Comparison of ENCODE assay signal across 8 mouse cellular contexts in the genomic region with DNA sequence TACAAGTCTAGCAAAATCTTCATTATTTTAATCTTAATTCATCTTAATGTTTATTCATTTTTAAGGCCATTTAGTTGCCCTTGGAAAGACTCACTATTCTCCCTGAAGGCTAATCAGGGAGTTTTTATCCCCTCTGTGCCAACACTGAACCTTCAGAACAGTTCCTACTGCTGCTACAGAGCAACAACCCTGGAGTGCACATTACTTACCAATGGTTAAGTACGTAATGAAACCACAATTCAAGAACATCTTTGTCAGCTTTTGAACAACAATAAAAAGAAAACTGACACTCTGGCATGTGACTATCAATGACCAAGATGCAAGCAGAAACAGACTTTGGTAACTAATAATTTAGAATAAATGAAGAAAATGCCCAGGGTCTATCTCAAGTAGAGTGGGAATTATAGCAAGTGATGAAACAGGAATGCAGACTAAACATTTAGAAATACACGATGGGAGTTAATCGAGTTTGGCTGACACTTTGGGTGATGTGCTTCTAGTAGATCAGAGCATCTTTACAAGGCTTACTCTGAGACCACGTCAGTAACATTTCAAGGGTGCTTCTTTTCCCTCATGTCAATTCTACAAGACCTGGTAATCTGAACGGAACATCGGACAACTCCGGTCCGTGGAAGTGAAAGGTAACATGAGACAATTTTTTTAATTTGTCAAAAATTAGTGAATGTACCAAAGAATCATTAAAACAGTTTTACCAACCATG. TPM values are rescaled to one million over a fixed set of nuclear protein-coding genes. Genes with fewer than 3 reads are reported as not detected.
A peak's percentile ranks its signal among the peaks of the same experiment; 100 is the strongest.
DNase-seq lines count a peak whose midpoint lies in the region; ATAC-seq and TF ChIP-seq lines count a peak whose summit lies in the region.

No protein-coding gene starts in this region.

- H3K27ac ChIP-seq in cerebellum, adult 2 months (ENCODE audit: insufficient read depth, low read length): no peak overlapping the region
- H3K27ac ChIP-seq in forebrain, embryonic 14.5 days (ENCODE audit: low read depth, low read length): no peak overlapping the region
- H3K27ac ChIP-seq in liver, embryonic 13.5 days: no peak overlapping the region; the same call in 1 of the 2 replicates

- no peaks in the 10 kb centered on the region for H3K27me3 ChIP-seq in cerebellum, adult 2 months (ENCODE audit: control insufficient read depth, insufficient read depth, low read length)
- H3K27me3 ChIP-seq in forebrain, embryonic 14.5 days (replicated peaks; ENCODE audit: control insufficient read depth, insufficient read depth, low read length): no peaks in the 10 kb centered on the region
- no peaks in the 10 kb centered on the region for H3K27me3 ChIP-seq in liver, embryonic 13.5 days

- peak overlapping the region; percentile 70 for H3K4me2 ChIP-seq in forebrain, embryonic 14.5 days (ENCODE audit: low read length)
- H3K4me2 ChIP-seq in liver, embryonic 13.5 days: peak overlapping the region; percentile 91

- WGBS in cerebellum, adult 2 months: under 1% methylated on average over 8 of the region's 8 CpGs
- WGBS in forebrain, embryonic 14.5 days: 28% methylated on average over 8 of the region's 8 CpGs
- 37% methylated on average over 8 of the region's 8 CpGs for WGBS in liver, embryonic 13.5 days (ENCODE audit: insufficient replicate concordance)

- H3K4me3 ChIP-seq in cerebellum, adult 2 months (replicated peaks; ENCODE audit: insufficient read depth, low read depth, low read length): peak overlapping the region; percentile 100
- H3K4me3 ChIP-seq in forebrain, embryonic 14.5 days (ENCODE audit: low read depth, low read length): peak overlapping the region; percentile 99
- peak overlapping the region; percentile 98 for H3K4me3 ChIP-seq in liver, embryonic 13.5 days (replicated peaks)

- H3K4me1 ChIP-seq in cerebellum, adult 2 months (ENCODE audit: control insufficient read depth, insufficient read depth, low read length): no peaks in the 10 kb centered on the region; the same call in 1 of the 2 replicates
- H3K4me1 ChIP-seq in forebrain, embryonic 14.5 days (ENCODE audit: control insufficient read depth, insufficient read depth, low read length): peaks cover 6% of the 10 kb centered on the region; the same call in 1 of the 2 replicates
- H3K4me1 ChIP-seq in liver, embryonic 13.5 days (replicated peaks): peaks cover 49% of the 10 kb centered on the region

- no peak for TF ChIP-seq POLR2A in cerebellum, adult 2 months (IDR thresholded peaks at IDR 0.05; ENCODE audit: borderline replicate concordance, insufficient read depth, low read length)

- no peak for DNase-seq in cerebellum, adult 2 months
- no peak for DNase-seq in cerebellum, adult 18-20 months
- DNase-seq in 3T3-L1 (ENCODE audit: low read depth, low spot score): peak; percentile 35
- peak; percentile 13 for DNase-seq in forebrain, embryonic 14.5 days (ENCODE audit: low spot score)
- no peak for DNase-seq in liver, embryonic 13.5 days
- no peak for DNase-seq in retina, embryonic 14.5 days (ENCODE audit: low spot score)
- no peak for DNase-seq in spleen, postnatal 14 days (ENCODE audit: low spot score in 2 of 2)
- no peak for DNase-seq in adrenal gland, postnatal 14 days

- H3K9me3 ChIP-seq in forebrain, embryonic 14.5 days (replicated peaks; ENCODE audit: control insufficient read depth, low read length): no peaks in the 10 kb centered on the region
- no peaks in the 10 kb centered on the region for H3K9me3 ChIP-seq in liver, embryonic 13.5 days (replicated peaks)

- TF ChIP-seq CTCF in cerebellum, adult 2 months (IDR thresholded peaks at IDR 0.05; ENCODE audit: borderline replicate concordance, insufficient read depth, low read depth, low read length): no peak

- peak overlapping the region; percentile 99 for H3K9ac ChIP-seq in forebrain, embryonic 14.5 days (ENCODE audit: low read length)
- peak overlapping the region; percentile 99 for H3K9ac ChIP-seq in liver, embryonic 13.5 days

- ATAC-seq in forebrain, embryonic 14.5 days: no peak
- no peak for ATAC-seq in liver, embryonic 13.5 days (ENCODE audit: low read depth)

- H3K36me3 ChIP-seq in forebrain, embryonic 14.5 days (ENCODE audit: control insufficient read depth, insufficient read depth, low read length): no peaks in the 10 kb centered on the region
- H3K36me3 ChIP-seq in liver, embryonic 13.5 days: 0 out of 2 replicates have a peak, but pooled peaks cover 4% of the 10 kb centered on the region

RNA-seq across cellular contexts. Expression of a gene that starts 2.1 kb away (rescaled TPM):
- polyA plus RNA-seq in cerebellum, adult 2 months (2012; rRNA removed): 71.7 and 73.1 TPM in 2 replicates
- 39.6 and 40.8 TPM in 2 replicates for polyA plus RNA-seq in forebrain, embryonic 14.5 days (2014; fragmentation: Nextera tagmentation; extraction: Ambion mirVana)
- 3.0 and 4.0 TPM in 2 replicates for polyA plus RNA-seq in liver, embryonic 13.5 days (2015; fragmentation: Nextera tagmentation; extraction: Ambion mirVana)
- 58.5 and 61.7 TPM in 2 replicates for total RNA-seq in adrenal gland, postnatal 14 days (2021)

Comparison
In these comparisons a context has a peak if more than half of its experiments do, and no peak if none do; other contexts are left out.
1. DNase-seq: peak in 3T3-L1 (single experiment) and forebrain, embryonic 14.5 days (single experiment); none in cerebellum, adult 2 months (0 of 2), cerebellum, adult 18-20 months (0 of 2), liver, embryonic 13.5 days (single experiment), retina, embryonic 14.5 days (single experiment), spleen, postnatal 14 days (0 of 2) and adrenal gland, postnatal 14 days (single experiment).
2. Peak in every context shown above with its lines, with median percentiles within 50 percentile points of each other: H3K4me3 ChIP-seq.